Mouse (Mus musculus) adrenal gland, postnatal 36 days (tissue): ENCODE measurements around the gene Tbx19. TPM values are rescaled to one million over a fixed set of nuclear protein-coding genes. Genes with fewer than 3 reads are reported as not detected.

ENCODE experiments used
- DNase-seq, 2 experiments: peaks; one replicate each; pipeline ENCODE4 v3.0.0; 2021; ENCODE audit warnings: mixed read lengths in 1 of 2
- total RNA-seq, 2 experiments: library from RNA; stranded (reverse); gene quantifications; 2 replicates each; pipeline ENCODE4 v1.2.3; 2021

Tbx19 gene
- total RNA-seq, 2 experiments from 2014 or later = 0.16 TPM; not detected in 1

GRCm38 (mm10) chr1:165184178-165184577 is 23.6 kb upstream of the Tbx19 start:
- no peak for DNase-seq

- DNase-seq = no peak
Observed at GRCm38 (mm10) chr1:165183400-165183799, 22.8 kb upstream of the Tbx19 start.

GRCm38 (mm10) chr1:165179321-165179720 is 18.7 kb upstream of the Tbx19 start:
- no peak for DNase-seq

- DNase-seq = no peak
Observed at GRCm38 (mm10) chr1:165178075-165178474, 17.5 kb upstream of the Tbx19 start.

GRCm38 (mm10) chr1:165174059-165174616 is 13.6 kb upstream of the Tbx19 start:
- DNase-seq = no peak

GRCm38 (mm10) chr1:165171277-165171676 is 10.7 kb upstream of the Tbx19 start:
- no peak for DNase-seq

GRCm38 (mm10) chr1:165170157-165170556 is 9.6 kb upstream of the Tbx19 start:
- DNase-seq = no peak

- no peak for DNase-seq
Observed at GRCm38 (mm10) chr1:165169462-165169861, 8.9 kb upstream of the Tbx19 start.

GRCm38 (mm10) chr1:165164920-165165319 is 4.3 kb upstream of the Tbx19 start:
- no peak for DNase-seq

GRCm38 (mm10) chr1:165158841-165159240 is 1.7 kb downstream of the Tbx19 start:
- no peak for DNase-seq

GRCm38 (mm10) chr1:165154162-165154561 is 6.4 kb downstream of the Tbx19 start:
- DNase-seq = no peak

- no peak for DNase-seq
Observed at GRCm38 (mm10) chr1:165151216-165151615, 9.4 kb downstream of the Tbx19 start.

GRCm38 (mm10) chr1:165142343-165142916 is 18.1 kb downstream of the Tbx19 start:
- no peak for DNase-seq

- no peak for DNase-seq
Observed at GRCm38 (mm10) chr1:165140227-165140626, 20.3 kb downstream of the Tbx19 start.

- DNase-seq = no peak
Observed at GRCm38 (mm10) chr1:165133858-165134257, 26.7 kb downstream of the Tbx19 start.

- no peak for DNase-seq
Observed at GRCm38 (mm10) chr1:165133279-165133678, 27.3 kb downstream of the Tbx19 start.

- peak; percentile 74 to 76 for DNase-seq
Observed at GRCm38 (mm10) chr1:165132187-165132877, 28.2 kb downstream of the Tbx19 start.

- DNase-seq = no peak
Observed at GRCm38 (mm10) chr1:165129573-165129972, 31.0 kb downstream of the Tbx19 start.

- DNase-seq = no peak
Observed at GRCm38 (mm10) chr1:165121096-165121495, 39.5 kb downstream of the Tbx19 start.

- peak; percentile 88 to 93 for DNase-seq
Observed at GRCm38 (mm10) chr1:165120349-165120898, 40.1 kb downstream of the Tbx19 start.

- DNase-seq = no peak
Observed at GRCm38 (mm10) chr1:165119760-165120159, 40.8 kb downstream of the Tbx19 start.

- DNase-seq = no peak
Observed at GRCm38 (mm10) chr1:165119011-165119726, 41.4 kb downstream of the Tbx19 start.
